Mouse (Mus musculus): Measurements from ENCODE around the gene Ankrd28. TPM values are rescaled to one million over a fixed set of nuclear protein-coding genes. Genes with fewer than 3 reads are reported as not detected.

Gene Ankrd28
- total RNA-seq, 4 experiments from 2014 or later, result 25.0 to 34.2 (median 29.3) TPM

- no peak for DNase-seq (ENCODE audit: low spot score)
Observed at GRCm38 (mm10) chr14:31666931-31667705, 163.3 kb downstream of the Ankrd28 start.

- DNase-seq (ENCODE audit: low spot score), result no peak
Observed at GRCm38 (mm10) chr14:31665566-31665940, 164.9 kb downstream of the Ankrd28 start.

GRCm38 (mm10) chr14:31664903-31665565, 165.4 kb downstream of the Ankrd28 start:
- DNase-seq (ENCODE audit: low spot score), result no peak

- DNase-seq (ENCODE audit: low spot score), result no peak
Observed at GRCm38 (mm10) chr14:31664100-31664902, 166.2 kb downstream of the Ankrd28 start.

- DNase-seq (ENCODE audit: low spot score), result no peak
Observed at GRCm38 (mm10) chr14:31663376-31664099, 166.9 kb downstream of the Ankrd28 start.

GRCm38 (mm10) chr14:31662555-31663211, 167.8 kb downstream of the Ankrd28 start:
- DNase-seq (ENCODE audit: low spot score), result peak; percentile 92

- DNase-seq (ENCODE audit: low spot score), result peak; percentile 90
Observed at GRCm38 (mm10) chr14:31661671-31662554, 168.5 kb downstream of the Ankrd28 start.

GRCm38 (mm10) chr14:31660312-31661093, 169.9 kb downstream of the Ankrd28 start:
- DNase-seq (ENCODE audit: low spot score), result no peak

- DNase-seq (ENCODE audit: low spot score), result peak; percentile 77
Observed at GRCm38 (mm10) chr14:31659501-31660181, 170.8 kb downstream of the Ankrd28 start.

- DNase-seq (ENCODE audit: low spot score), result no peak
Observed at GRCm38 (mm10) chr14:31658126-31658680, 172.2 kb downstream of the Ankrd28 start.

GRCm38 (mm10) chr14:31656857-31657645, 173.4 kb downstream of the Ankrd28 start:
- DNase-seq (ENCODE audit: low spot score), result peak; percentile 78

GRCm38 (mm10) chr14:31656386-31656785, 174.1 kb downstream of the Ankrd28 start:
- DNase-seq (ENCODE audit: low spot score), result no peak

GRCm38 (mm10) chr14:31655406-31655805, 175.0 kb downstream of the Ankrd28 start:
- DNase-seq (ENCODE audit: low spot score), result no peak

- DNase-seq (ENCODE audit: low spot score), result no peak
Observed at GRCm38 (mm10) chr14:31654816-31655215, 175.6 kb downstream of the Ankrd28 start.

GRCm38 (mm10) chr14:31653101-31653875, 177.2 kb downstream of the Ankrd28 start:
- DNase-seq (ENCODE audit: low spot score), result no peak

- DNase-seq (ENCODE audit: low spot score), result no peak
Observed at GRCm38 (mm10) chr14:31652624-31653023, 177.8 kb downstream of the Ankrd28 start.

- no peak for DNase-seq (ENCODE audit: low spot score)
Observed at GRCm38 (mm10) chr14:31652106-31652505, 178.3 kb downstream of the Ankrd28 start.
